Mouse (Mus musculus) cerebellum, adult 2 months (tissue): ENCODE results near the gene Prss35.

ENCODE experiments used
- CTCF ChIP-seq: fragments of 200-500 bp; IDR thresholded peaks from 2 replicates; pipeline ENCODE4 v1.5.1; 2011; ENCODE audit warnings: low read depth, mild to moderate bottlenecking, control low read depth, low read length, moderate library complexity, borderline replicate concordance; ENCODE audit not compliant: insufficient read depth
- POLR2A ChIP-seq: fragments of 200-500 bp; IDR thresholded peaks from 2 replicates; pipeline ENCODE4 v1.6.1; 2011; ENCODE audit warnings: low read length, control low read depth, borderline replicate concordance; ENCODE audit not compliant: insufficient read depth

GRCm38 (mm10) chr9:86738067-86738466 lies 5.4 kb upstream of the Prss35 start:
- TF ChIP-seq CTCF (no peak), POLR2A (no peak)
